Mouse (Mus musculus): ENCODE data around the gene Panx2.

Gene Panx2

GRCm38 (mm10) chr15:89075478-89076147, 16.1 kb downstream of the Panx2 start:
- in situ Hi-C loops (cut with MseI, MboI): no loop called here

- in situ Hi-C loops (cut with MseI, MboI): no loop called here
Observed at GRCm38 (mm10) chr15:89076156-89076731, 16.7 kb downstream of the Panx2 start.

GRCm38 (mm10) chr15:89078208-89078836, 18.8 kb downstream of the Panx2 start:
- in situ Hi-C loops (cut with MseI, MboI): no loop called here

- in situ Hi-C loops (cut with MseI, MboI): no loop called here
Observed at GRCm38 (mm10) chr15:89083906-89084305, 24.4 kb downstream of the Panx2 start.

GRCm38 (mm10) chr15:89084826-89085225, 25.3 kb downstream of the Panx2 start:
- in situ Hi-C loops (cut with MseI, MboI): no loop called here

- in situ Hi-C loops (cut with MseI, MboI): no loop called here
Observed at GRCm38 (mm10) chr15:89088607-89089247, 29.2 kb downstream of the Panx2 start, which contains the start of gene Selenoo. Gene Selenoo (plus strand): TSS chr15:89089084.

GRCm38 (mm10) chr15:89089248-89090051, 29.9 kb downstream of the Panx2 start:
- in situ Hi-C loops (cut with MseI, MboI): no loop called here

- in situ Hi-C loops (cut with MseI, MboI): no loop called here
Observed at GRCm38 (mm10) chr15:89090662-89091061, 31.1 kb downstream of the Panx2 start.

GRCm38 (mm10) chr15:89092181-89092580, 32.6 kb downstream of the Panx2 start:
- in situ Hi-C loops (cut with MseI, MboI): no loop called here

GRCm38 (mm10) chr15:89097450-89097849, 37.9 kb downstream of the Panx2 start:
- in situ Hi-C loops (cut with MseI, MboI): no loop called here

GRCm38 (mm10) chr15:89098616-89099015, 39.1 kb downstream of the Panx2 start:
- in situ Hi-C loops (cut with MseI, MboI): no loop called here

GRCm38 (mm10) chr15:89100823-89101222, 41.3 kb downstream of the Panx2 start:
- in situ Hi-C loops (cut with MseI, MboI): no loop called here

GRCm38 (mm10) chr15:89102646-89103045, 43.1 kb downstream of the Panx2 start:
- in situ Hi-C loops (cut with MseI, MboI): no loop called here

- in situ Hi-C loops (cut with MseI, MboI): no loop called here
Observed at GRCm38 (mm10) chr15:89103921-89104320, 44.4 kb downstream of the Panx2 start.

GRCm38 (mm10) chr15:89104425-89104824, 44.9 kb downstream of the Panx2 start:
- in situ Hi-C loops (cut with MseI, MboI): no loop called here

- in situ Hi-C loops (cut with MseI, MboI): no loop called here
Observed at GRCm38 (mm10) chr15:89106073-89106472, 46.5 kb downstream of the Panx2 start.

- in situ Hi-C loops (cut with MseI, MboI): no loop called here
Observed at GRCm38 (mm10) chr15:89106976-89107375, 47.4 kb downstream of the Panx2 start.

GRCm38 (mm10) chr15:89110147-89110546, 50.6 kb downstream of the Panx2 start:
- in situ Hi-C loops (cut with MseI, MboI): no loop called here

- in situ Hi-C loops (cut with MseI, MboI): no loop called here
Observed at GRCm38 (mm10) chr15:89118007-89118406, 58.5 kb downstream of the Panx2 start.

- in situ Hi-C loops (cut with MseI, MboI): no loop called here
Observed at GRCm38 (mm10) chr15:89122649-89123366, 63.3 kb downstream of the Panx2 start, which contains the start of gene Tubgcp6. Gene Tubgcp6 (minus strand): TSS chr15:89123112.
